Mouse (Mus musculus): ENCODE data around the gene Nckap5.

GRCm38 (mm10) chr1:126686678-126687077, 143.9 kb downstream of the Nckap5 start:
- no peak for TF ChIP-seq CTCF (conservative IDR thresholded peaks at IDR 0.05; ENCODE audit: insufficient read depth, insufficient read length, low read depth, low read length)
- no peak for TF ChIP-seq POLR2A (IDR thresholded peaks at IDR 0.05; ENCODE audit: low read depth, low read length)
